Mouse (Mus musculus): ENCODE measurements around the gene P2ry14. TPM values are rescaled to one million over a fixed set of nuclear protein-coding genes. Genes with fewer than 3 reads are reported as not detected.

The P2ry14 gene
- polyA plus RNA-seq, 1 experiment, result 3.7 TPM

Other genes with a start within 250 kb of the P2ry14 start
- 10.2 and 11.5 TPM in 2 replicates for gene Med12l, start 147.8 kb downstream of the P2ry14 start, polyA plus RNA-seq (2012; rRNA removed)
- gene Gpr171, start 51.8 kb downstream of the P2ry14 start, polyA plus RNA-seq (2012; rRNA removed), result not detected in 2 replicates
- gene Gpr87, start 41.5 kb upstream of the P2ry14 start, polyA plus RNA-seq (2012; rRNA removed), result not detected in 2 replicates
- gene P2ry13, start 57.3 kb upstream of the P2ry14 start, polyA plus RNA-seq (2012; rRNA removed), result 10.6 and 18.0 TPM in 2 replicates
- gene P2ry12, start 109.3 kb upstream of the P2ry14 start, polyA plus RNA-seq (2012; rRNA removed), result 57.4 and 91.1 TPM in 2 replicates
- gene Igsf10, start 190.8 kb upstream of the P2ry14 start, polyA plus RNA-seq (2012; rRNA removed), result 0.92 and 1.0 TPM in 2 replicates